Mouse (Mus musculus): Measurements from ENCODE around the gene 5330417H12Rik. TPM values are rescaled to one million over a fixed set of nuclear protein-coding genes. Genes with fewer than 3 reads are reported as not detected.

5330417H12Rik gene
- polyA plus RNA-seq, 1 experiment from 2014 or later = not detected

DNA sequence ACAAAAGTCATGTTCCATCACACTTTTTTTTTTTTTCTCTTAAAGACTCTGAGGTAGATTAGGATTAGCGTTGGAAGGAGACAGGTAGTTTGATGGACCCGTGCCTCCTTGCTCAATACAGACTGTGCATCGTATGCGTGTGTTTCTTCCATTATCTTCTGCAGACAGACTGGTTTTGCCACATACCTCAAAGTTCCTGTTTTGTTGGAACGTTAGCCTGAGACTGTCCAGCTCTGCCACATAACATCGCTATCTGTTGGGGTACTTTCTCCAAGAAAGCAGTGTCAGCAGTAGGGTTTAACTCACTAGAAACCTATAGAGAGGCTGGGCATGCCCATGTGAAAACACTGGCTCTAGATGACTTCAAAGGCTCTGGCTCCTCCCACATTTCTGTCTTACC lies 31.5 kb upstream of the 5330417H12Rik start:
- Histone ChIP-seq H3K4me3 (no peak overlapping the region), H3K9me3 (no peaks in the 10 kb centered on the region), H3K9ac (no peak overlapping the region), H3K4me2 (no peak overlapping the region), H3K36me3 (no peaks in the 10 kb centered on the region), H3K27me3 (no peaks in the 10 kb centered on the region), H3K27ac (no peak overlapping the region), H3K4me1 (peaks cover 18% of the 10 kb centered on the region)
- no peak for ATAC-seq (ENCODE audit: insufficient number of reproducible peaks, insufficient read depth, low FRiP score, low TSS enrichment, low read depth)
- 74% methylated on average over 6 of the region's 6 CpGs for WGBS

DNA sequence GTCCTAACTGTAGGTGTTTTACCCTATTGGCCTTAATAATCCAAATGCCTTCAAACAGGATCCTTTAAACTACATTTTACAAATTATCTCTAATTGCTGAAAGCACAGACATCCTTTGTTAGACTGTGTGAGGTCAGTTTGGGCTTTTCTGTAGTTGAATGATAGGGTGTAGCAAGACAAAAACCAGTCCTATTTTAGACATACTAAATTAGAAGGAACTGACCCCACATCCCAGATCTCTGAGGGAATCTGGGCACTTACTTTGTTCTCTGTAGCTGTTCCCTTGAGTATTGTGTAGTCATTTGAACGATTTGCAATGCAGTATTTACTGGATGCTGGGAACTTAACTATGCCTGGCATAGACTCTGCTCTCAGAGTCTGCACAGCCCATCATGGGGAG lies 26.9 kb upstream of the 5330417H12Rik start:
- no peaks in the 10 kb centered on the region for H3K9me3 ChIP-seq
- H3K4me2 ChIP-seq = no peak overlapping the region
- H3K4me3 ChIP-seq = no peak overlapping the region
- no peak for ATAC-seq (ENCODE audit: insufficient number of reproducible peaks, insufficient read depth, low FRiP score, low TSS enrichment, low read depth)
- 0 out of 2 replicates have a peak overlapping the region, but pooled peaks have one; percentile 37 for H3K9ac ChIP-seq
- H3K27me3 ChIP-seq = no peaks in the 10 kb centered on the region
- no peaks in the 10 kb centered on the region for H3K36me3 ChIP-seq
- 28% methylated on average over 1 of the region's 1 CpGs for WGBS
- H3K27ac ChIP-seq = peak overlapping the region; percentile 63; the same call in 1 of the 2 replicates
- H3K4me1 ChIP-seq = peaks cover 32% of the 10 kb centered on the region

DNA sequence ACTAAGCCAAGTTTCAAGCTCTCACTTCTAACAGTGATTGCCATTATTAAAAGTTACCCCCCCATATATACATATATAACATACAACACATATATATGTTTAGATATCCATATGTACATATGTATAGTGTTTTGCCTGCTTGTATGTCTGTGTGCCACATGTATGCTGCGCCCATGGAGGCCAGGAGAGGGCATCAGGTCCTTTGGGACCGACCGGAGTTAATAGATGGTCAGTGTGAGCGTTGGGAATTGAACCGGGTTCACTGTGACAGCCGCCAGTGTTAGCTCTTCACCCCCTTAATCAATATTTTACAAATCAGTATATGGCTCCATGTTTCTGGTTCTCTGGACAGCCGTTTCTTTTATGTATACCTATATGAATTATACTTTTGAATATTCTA lies 25.0 kb upstream of the 5330417H12Rik start:
- H3K36me3 ChIP-seq = peaks cover 3% of the 10 kb centered on the region; the same call in 1 of the 2 replicates
- peaks cover 32% of the 10 kb centered on the region for H3K4me1 ChIP-seq
- WGBS = 84% methylated on average over 7 of the region's 7 CpGs
- H3K4me3 ChIP-seq = no peak overlapping the region
- no peak for ATAC-seq (ENCODE audit: insufficient number of reproducible peaks, insufficient read depth, low FRiP score, low TSS enrichment, low read depth)
- H3K9me3 ChIP-seq = peaks cover under 1% of the 10 kb centered on the region; the same call in 1 of the 2 replicates
- H3K4me2 ChIP-seq = no peak overlapping the region
- H3K27me3 ChIP-seq = no peaks in the 10 kb centered on the region
- H3K9ac ChIP-seq = no peak overlapping the region
- no peak overlapping the region for H3K27ac ChIP-seq

DNA sequence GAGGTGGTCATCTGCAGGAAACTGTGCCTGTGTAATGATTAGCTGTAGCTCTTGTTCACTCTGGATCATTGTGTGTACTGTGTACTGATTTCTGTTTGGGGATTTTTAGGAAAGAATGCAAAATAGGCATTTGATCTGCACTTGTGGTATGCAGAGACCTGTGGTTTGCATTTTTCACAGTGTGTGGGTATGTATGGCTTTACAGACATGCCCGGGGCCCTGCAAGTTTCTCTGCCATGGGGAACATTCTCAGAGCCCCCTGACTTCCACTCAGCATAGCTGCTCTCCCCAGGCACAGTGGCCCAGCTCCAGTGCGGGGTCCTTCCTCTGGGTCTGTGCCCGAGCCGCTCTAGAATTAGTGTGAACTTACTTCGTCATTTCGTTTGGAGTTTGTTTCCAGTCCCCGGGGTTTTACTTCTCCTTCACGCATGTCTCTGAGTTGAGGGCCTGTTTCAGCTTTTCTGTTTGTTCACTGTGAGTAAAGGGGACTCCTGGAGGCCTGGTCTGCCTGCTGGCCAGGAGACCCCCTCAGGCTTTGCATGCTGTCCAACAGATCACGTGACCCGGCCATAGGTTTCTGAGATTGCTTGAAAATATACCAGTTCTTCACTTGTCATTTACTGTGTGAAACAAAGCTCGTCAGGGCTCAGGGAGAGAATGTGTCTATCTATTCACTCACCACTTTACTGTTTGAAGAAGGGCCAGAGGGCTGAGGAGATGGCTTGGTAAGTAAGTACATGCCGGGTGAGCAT lies 24.2 kb upstream of the 5330417H12Rik start:
- Histone ChIP-seq H3K4me2 (peak overlapping the region; percentile 34), H3K27me3 (no peaks in the 10 kb centered on the region), H3K9ac (peak overlapping the region; percentile 53; the same call in 1 of the 2 replicates), H3K27ac (peak overlapping the region; percentile 91), H3K9me3 (peaks cover 4% of the 10 kb centered on the region; the same call in 1 of the 2 replicates), H3K4me1 (peaks cover 32% of the 10 kb centered on the region), H3K36me3 (peaks cover 3% of the 10 kb centered on the region; the same call in 1 of the 2 replicates), H3K4me3 (no peak overlapping the region)
- ATAC-seq (ENCODE audit: insufficient number of reproducible peaks, insufficient read depth, low FRiP score, low TSS enrichment, low read depth) = peak; percentile 23; the same call in 1 of the 2 replicates
- WGBS = 32% methylated on average over 12 of the region's 12 CpGs

DNA sequence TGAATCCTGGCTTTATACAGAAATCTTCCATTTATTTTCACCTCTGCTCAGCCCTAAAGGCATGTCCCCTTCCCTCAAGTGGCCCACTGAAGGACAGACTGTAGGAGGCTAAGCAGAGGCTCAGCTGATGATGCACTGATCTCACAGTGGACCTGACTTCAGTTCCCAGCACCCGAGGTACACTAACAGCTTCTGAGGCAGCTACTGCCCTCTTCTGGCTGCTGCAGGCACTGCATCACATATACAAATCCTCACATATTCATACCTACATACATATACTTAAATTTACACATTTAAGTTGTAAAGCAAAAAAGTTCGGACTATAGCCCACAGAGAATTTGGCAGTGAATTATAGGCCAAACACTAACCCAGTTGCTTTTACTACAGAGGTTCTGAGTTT lies 20.0 kb upstream of the 5330417H12Rik start:
- no peak for ATAC-seq (ENCODE audit: insufficient number of reproducible peaks, insufficient read depth, low FRiP score, low TSS enrichment, low read depth)
- no peak overlapping the region for H3K27ac ChIP-seq

DNA sequence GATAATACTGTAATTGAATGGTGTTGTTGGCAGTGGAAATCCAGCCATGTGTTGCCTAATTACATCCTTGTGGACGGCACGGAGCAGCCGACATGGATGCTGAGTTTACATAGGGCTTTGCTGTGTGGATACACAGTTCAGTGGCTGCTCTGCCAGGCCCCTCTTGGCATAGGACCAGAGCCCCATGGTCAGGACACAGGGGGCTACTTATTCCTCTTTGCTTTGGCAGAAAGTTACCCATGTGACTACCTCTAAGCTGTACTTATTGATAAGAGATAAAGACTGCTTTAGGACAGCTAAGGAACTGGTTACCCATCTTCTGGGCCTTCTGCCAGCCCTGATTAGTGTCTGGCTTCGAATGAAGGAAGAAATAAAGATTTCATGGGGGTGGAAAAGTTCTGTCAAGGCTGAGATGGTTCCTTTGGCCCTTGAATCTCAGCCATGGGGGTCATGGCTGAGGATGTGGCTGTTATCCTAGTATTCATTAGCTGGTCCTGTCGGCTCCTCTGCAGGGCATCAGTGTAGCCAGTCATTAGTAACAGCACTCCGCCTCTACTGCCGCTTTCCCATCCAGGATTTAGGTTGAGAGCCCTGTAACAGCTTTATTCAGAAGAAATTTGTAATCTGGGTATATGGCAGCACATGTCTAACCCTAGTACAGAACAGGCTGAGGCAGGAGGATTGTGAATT lies 17.8 kb upstream of the 5330417H12Rik start:
- Histone ChIP-seq H3K4me1 (peaks cover 12% of the 10 kb centered on the region), H3K36me3 (peaks cover 3% of the 10 kb centered on the region; the same call in 1 of the 2 replicates), H3K27ac (peak overlapping the region; percentile 8), H3K9ac (no peak overlapping the region), H3K9me3 (peaks cover 4% of the 10 kb centered on the region; the same call in 1 of the 2 replicates), H3K4me3 (no peak overlapping the region), H3K27me3 (no peaks in the 10 kb centered on the region), H3K4me2 (no peak overlapping the region)
- WGBS = 65% methylated on average over 7 of the region's 7 CpGs
- peak; percentile 72; the same call in 1 of the 2 replicates for ATAC-seq (ENCODE audit: insufficient number of reproducible peaks, insufficient read depth, low FRiP score, low TSS enrichment, low read depth)

More for the DNA sequence above, 20.0 kb upstream of the 5330417H12Rik start:
- Histone ChIP-seq H3K4me2 (no peak overlapping the region), H3K4me1 (peaks cover 28% of the 10 kb centered on the region), H3K9me3 (peaks cover 4% of the 10 kb centered on the region; the same call in 1 of the 2 replicates), H3K36me3 (peaks cover 3% of the 10 kb centered on the region; the same call in 1 of the 2 replicates), H3K9ac (no peak overlapping the region), H3K4me3 (no peak overlapping the region), H3K27me3 (no peaks in the 10 kb centered on the region)
- WGBS = 78% methylated on average over 2 of the region's 2 CpGs

DNA sequence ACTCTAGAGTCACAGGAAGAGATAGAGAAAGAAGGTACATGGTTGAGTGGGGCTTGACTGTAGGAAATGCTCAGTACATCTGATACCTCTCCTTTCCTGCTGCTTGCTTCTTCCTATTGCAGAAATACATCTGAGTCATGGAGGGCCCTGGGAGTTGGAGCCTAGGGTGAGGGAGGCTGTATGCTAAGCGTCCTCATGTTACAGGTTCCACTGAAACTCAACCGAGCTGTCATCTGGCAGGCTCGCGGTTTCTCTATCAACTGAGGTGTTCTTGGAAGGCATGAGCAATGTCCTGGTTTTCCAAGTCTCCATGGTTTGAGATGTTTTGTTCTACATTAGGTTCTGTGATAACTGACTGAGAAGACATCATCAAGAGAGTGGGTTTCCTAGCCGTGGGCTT lies 13.1 kb upstream of the 5330417H12Rik start:
- ATAC-seq (ENCODE audit: insufficient number of reproducible peaks, insufficient read depth, low FRiP score, low TSS enrichment, low read depth) = no peak
- Histone ChIP-seq H3K27ac (no peak overlapping the region), H3K9me3 (no peaks in the 10 kb centered on the region), H3K27me3 (no peaks in the 10 kb centered on the region), H3K4me1 (peaks cover 16% of the 10 kb centered on the region), H3K36me3 (no peaks in the 10 kb centered on the region), H3K9ac (no peak overlapping the region), H3K4me2 (no peak overlapping the region), H3K4me3 (no peak overlapping the region)
- WGBS = 75% methylated on average over 5 of the region's 5 CpGs

DNA sequence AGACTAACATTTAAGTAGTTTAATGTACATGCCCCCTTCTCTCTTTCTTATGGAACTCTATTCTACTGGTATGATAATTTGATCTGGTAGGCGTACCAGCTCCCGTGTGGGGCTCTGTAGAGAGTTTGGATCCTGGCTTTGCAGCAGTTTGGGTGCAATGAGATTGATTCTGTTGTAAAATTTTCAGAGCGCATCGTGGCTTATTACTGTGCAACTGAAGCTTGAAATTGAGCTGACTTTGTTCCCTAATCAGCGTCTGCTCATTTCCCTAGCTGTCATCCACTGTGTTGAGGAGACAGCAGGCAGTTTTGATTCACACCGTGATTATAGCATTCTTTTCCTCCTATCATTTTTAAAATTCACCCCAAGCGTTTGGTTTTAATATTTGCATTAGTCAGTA lies 12.4 kb upstream of the 5330417H12Rik start:
- H3K9ac ChIP-seq = no peak overlapping the region
- no peaks in the 10 kb centered on the region for H3K9me3 ChIP-seq
- no peak overlapping the region for H3K4me3 ChIP-seq
- no peaks in the 10 kb centered on the region for H3K36me3 ChIP-seq
- H3K27ac ChIP-seq = no peak overlapping the region
- no peak for ATAC-seq (ENCODE audit: insufficient number of reproducible peaks, insufficient read depth, low FRiP score, low TSS enrichment, low read depth)
- H3K27me3 ChIP-seq = no peaks in the 10 kb centered on the region
- H3K4me2 ChIP-seq = no peak overlapping the region
- H3K4me1 ChIP-seq = peaks cover 11% of the 10 kb centered on the region
- WGBS = 65% methylated on average over 7 of the region's 7 CpGs

DNA sequence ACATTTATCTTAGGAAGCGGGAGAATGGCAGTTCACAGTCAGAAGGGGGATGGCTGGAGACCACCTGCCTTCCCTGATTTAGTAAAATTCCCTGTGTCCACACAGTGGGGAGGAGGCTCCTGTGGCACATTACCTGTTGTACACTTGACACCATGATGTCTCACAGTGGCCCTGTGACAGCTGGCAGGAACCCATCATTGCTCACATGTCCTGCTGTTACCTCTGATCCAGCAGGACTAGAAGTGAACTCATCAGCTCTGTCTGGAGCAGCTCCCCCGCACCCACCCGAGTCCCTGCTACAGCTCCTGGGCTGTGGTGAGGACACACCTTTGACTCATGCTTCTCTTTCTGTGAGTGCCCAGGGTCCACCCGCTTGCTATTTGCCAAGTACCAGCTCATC lies 8.2 kb upstream of the 5330417H12Rik start:
- H3K27me3 ChIP-seq = no peaks in the 10 kb centered on the region
- 0 out of 2 replicates have a peak, but pooled peaks have one; percentile 20 for ATAC-seq (ENCODE audit: insufficient number of reproducible peaks, insufficient read depth, low FRiP score, low TSS enrichment, low read depth)
- no peak overlapping the region for H3K27ac ChIP-seq
- peaks cover 7% of the 10 kb centered on the region; the same call in 1 of the 2 replicates for H3K4me1 ChIP-seq
- no peaks in the 10 kb centered on the region for H3K9me3 ChIP-seq
- no peak overlapping the region for H3K4me2 ChIP-seq
- WGBS = 90% methylated on average over 4 of the region's 4 CpGs
- no peak overlapping the region for H3K9ac ChIP-seq
- H3K36me3 ChIP-seq = no peaks in the 10 kb centered on the region
- H3K4me3 ChIP-seq = no peak overlapping the region

DNA sequence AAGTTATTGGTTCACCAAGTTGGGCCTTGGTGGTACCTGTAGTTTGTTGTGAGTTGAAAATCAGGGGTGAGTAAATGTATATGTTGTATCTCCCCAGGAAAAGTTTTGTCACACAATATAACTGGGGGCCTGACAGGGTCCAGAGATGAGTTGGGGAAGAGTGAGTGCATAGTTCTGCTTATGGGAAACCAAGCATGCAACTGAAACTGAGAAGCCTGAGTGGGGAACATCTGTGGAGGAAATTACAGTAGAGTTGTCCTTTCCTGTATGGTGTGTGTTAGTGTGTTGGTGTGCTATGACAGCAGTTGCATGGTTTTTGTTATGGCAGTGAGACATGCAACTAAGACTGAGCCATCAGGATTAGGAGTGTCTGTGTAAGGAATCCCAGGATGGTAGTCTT lies 3.4 kb upstream of the 5330417H12Rik start:
- no peak for ATAC-seq (ENCODE audit: insufficient number of reproducible peaks, insufficient read depth, low FRiP score, low TSS enrichment, low read depth)
- H3K4me1 ChIP-seq = peaks cover 7% of the 10 kb centered on the region; the same call in 1 of the 2 replicates
- H3K4me3 ChIP-seq = no peak overlapping the region
- H3K9ac ChIP-seq = no peak overlapping the region
- H3K9me3 ChIP-seq = no peaks in the 10 kb centered on the region
- no peak overlapping the region for H3K4me2 ChIP-seq
- no peaks in the 10 kb centered on the region for H3K27me3 ChIP-seq
- no peak overlapping the region for H3K27ac ChIP-seq
- no peaks in the 10 kb centered on the region for H3K36me3 ChIP-seq

DNA sequence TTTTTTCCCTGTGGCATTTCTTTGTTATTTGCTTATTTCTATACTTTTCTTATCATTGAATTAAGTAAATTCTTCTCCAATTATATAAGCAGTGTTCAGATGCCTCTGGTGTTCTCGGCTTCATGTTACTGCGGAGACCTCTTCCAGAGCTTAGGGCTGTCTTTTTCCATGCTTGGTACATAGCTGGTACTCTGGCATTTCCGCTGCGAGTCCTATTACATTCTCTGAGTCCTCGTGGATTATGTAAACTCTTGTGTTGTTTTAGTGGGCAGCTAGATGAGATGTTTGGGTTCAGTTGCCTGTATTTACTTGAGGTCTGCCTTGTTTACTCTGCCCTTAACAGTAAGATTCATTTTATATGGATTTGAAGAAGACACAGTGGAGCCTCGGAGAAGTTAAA lies 820 bp upstream of the 5330417H12Rik start:
- Histone ChIP-seq H3K4me2 (no peak overlapping the region), H3K9me3 (no peaks in the 10 kb centered on the region), H3K4me1 (peaks cover 7% of the 10 kb centered on the region; the same call in 1 of the 2 replicates), H3K27ac (no peak overlapping the region; the same call in 1 of the 2 replicates), H3K27me3 (no peaks in the 10 kb centered on the region), H3K9ac (no peak overlapping the region), H3K36me3 (no peaks in the 10 kb centered on the region), H3K4me3 (no peak overlapping the region)
- 0 out of 2 replicates have a peak, but pooled peaks have one; percentile 37 for ATAC-seq (ENCODE audit: insufficient number of reproducible peaks, insufficient read depth, low FRiP score, low TSS enrichment, low read depth)
- 63% methylated on average over 6 of the region's 6 CpGs for whole genome bisulfite sequencing
